Mouse (Mus musculus): ENCODE results near the gene Inpp4b.

- TF ChIP-seq CTCF (conservative IDR thresholded peaks at IDR 0.05; ENCODE audit: insufficient read depth, insufficient read length, low read depth, low read length) (no peak), POLR2A (IDR thresholded peaks at IDR 0.05; ENCODE audit: low read depth, low read length) (no peak)
Measured at GRCm38 (mm10) chr8:81345170-81345697, 2.9 kb downstream of the Inpp4b start.
